Mouse (Mus musculus) heart, postnatal 36 days (tissue): Measurements from ENCODE around the gene Reg3d. TPM values are rescaled to one million over a fixed set of nuclear protein-coding genes. Genes with fewer than 3 reads are reported as not detected.
"Not testable (repeated sequence)": the region's sequence is repeated elsewhere in the genome, so short reads cannot be mapped to it uniquely, and the experiment has no call there.

Source experiments
- DNase-seq, 2 experiments: peaks; one replicate each; pipeline ENCODE4 v3.0.0; 2021 to 2022
- intact Hi-C: fragments of 180-260 bp; cut with DNase I; formaldehyde crosslinking; loops from one replicate; pipeline ENCODE4 v1.15.1; 2025
- total RNA-seq, 2 experiments: library from RNA; stranded (reverse); gene quantifications; 2 replicates each; pipeline ENCODE4 v1.2.3; 2021

Reg3d gene
- total RNA-seq = not detected

DNA sequence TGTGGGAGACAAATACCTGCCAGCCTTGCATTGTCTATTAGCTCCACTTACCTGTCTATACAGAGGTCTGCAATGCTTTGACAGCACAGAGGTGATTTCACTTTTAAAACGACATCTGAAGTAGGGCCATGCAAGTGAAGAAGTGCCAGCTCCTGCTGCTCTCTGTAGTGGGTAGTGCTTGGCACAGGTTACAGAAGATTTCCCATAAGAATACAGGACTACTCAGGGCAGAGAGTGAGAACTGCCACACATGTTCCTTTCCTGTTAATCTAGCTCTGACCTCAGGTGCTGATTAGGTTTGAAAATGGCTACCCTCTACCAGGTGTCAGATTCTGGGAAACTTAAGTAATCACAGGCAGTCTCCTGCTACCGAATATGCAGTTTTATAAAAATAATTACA, at the start of gene Reg3d:
Reg3d (minus strand) TSS at position 101 of the 400 bp plus-strand sequence.
- intact Hi-C loops = no loop called here
- DNase-seq = no peak

DNA sequence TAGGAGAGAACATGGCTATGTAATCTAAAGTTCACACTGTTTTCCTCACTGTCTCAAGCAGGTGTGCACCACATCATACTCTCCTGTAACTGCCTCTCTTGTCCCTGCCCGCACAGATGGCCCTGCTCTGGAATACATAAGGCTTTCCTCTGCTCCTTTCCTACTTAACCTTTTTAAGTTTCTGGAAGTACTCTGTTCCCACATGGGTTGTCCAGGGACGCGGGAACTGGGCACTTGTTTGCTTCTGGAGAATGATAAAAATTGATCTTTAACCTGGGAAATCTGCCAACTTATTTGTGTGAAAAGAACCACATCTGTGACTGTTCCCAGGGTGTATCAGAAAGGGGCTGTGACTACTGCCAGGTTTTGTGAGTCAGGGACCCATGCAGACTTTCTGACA, 46.8 kb upstream of the Reg3d start:
- DNase-seq = no peak
- intact Hi-C loops = no loop called here

DNA sequence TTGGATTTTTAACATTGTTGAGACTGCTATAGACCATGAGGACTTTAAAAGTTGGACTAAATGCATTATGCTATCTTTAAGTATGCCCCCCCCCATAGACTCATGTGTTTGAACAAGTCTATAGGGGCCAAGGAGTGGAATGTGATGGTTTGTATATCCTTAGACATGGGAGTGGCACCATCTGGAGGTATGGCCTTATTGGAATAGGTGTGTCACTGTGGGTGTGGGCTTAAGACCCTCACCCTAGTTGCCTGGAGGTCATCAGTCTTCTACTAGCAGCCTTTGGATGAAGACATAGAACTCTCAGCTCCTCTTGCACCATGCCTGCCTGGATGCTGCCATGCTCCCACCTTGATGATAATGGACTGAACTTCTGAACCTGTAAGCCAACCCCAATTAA, 43.7 kb upstream of the Reg3d start, which contains the start of gene Reg1:
Reg1 (plus strand) TSS at position 301 of the 400 bp plus-strand sequence.
- DNase-seq, intact Hi-C loops: not testable (repeated sequence)

- DNase-seq, intact Hi-C loops: not testable (repeated sequence)
Measured at GRCm38 (mm10) chr6:78395323-78395722, 16.7 kb upstream of the Reg3d start, which contains the start of gene Reg2. Gene Reg2 (plus strand): TSS chr6:78395623.

DNA sequence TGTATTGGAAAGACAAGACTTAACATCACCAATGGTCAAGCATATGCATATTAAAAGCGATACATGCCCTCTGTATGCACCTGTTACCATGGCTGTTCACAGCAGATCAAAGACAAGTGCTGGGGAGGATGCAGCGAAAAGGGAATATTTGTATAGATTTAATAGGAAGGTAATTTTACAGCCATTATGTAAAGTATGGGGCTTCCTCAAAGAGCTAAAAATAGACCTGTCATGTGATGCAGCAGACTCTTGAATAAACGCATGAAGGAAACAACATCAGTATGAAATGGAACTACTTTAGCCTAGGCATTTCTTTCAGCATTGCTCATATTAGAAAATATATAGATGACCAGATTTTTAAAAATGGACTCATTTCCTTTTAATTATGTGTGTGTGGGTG, 6.9 kb upstream of the Reg3d start:
- DNase-seq = no peak
- intact Hi-C loops = no loop called here

DNA sequence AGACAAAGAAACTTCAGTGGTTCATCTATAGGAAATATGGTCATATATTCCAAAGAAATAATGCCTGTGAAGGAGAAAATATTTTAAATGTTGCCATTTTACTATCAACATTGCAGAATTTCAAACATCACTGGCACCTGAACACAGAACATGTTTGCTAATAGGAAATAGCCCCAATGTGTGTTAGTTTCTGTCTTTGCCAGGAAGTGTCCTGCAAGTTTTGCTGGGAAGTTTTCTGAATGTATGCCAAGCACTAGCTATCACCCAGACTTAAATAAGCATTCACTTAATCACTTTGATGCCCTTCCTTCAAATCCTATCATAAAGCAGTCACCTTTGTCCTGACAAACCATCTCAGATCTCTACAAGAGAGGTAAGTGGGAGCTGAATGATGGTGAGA, 1.7 kb upstream of the Reg3d start, which contains the start of gene Reg3a:
Reg3a (plus strand) TSS at position 301 of the 400 bp plus-strand sequence.
- intact Hi-C loops = no loop called here

GRCm38 (mm10) chr6:78370357-78370756, 8.3 kb downstream of the Reg3d start, which contains the start of gene Reg3b:
Gene Reg3b (plus strand): TSS chr6:78370657.
- intact Hi-C loops = no loop called here
- no peak for DNase-seq

More for the DNA sequence above, 1.7 kb upstream of the Reg3d start, which contains the start of gene Reg3a:
- no peak for DNase-seq

DNA sequence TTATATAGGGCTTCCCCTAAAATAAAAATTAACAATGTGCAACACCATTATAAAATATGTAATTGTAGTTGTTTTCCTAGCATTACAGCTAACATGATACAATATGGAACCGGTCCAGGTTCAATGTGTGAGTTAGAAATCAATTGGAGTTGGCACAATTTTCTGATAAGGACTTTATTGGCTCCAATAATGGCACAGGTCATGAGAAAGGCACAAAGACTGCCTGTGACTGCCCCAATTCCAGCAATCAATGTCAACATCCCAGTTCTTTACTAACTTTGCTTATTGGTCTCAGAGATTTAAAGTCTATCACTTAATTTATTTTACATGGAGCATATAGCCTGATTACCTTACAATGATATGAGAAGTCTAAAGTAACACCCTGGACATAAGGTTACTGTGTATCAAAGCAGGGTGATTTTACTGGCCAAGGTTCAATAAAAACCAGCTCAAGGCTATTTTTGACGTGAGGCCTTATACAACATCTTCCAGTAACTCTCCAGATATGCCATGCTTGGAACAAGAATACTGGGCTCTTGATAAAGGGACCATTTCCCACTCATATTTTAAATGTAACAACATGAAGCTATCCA, 16.6 kb downstream of the Reg3d start:
- intact Hi-C loops = no loop called here
- no peak for DNase-seq

DNA sequence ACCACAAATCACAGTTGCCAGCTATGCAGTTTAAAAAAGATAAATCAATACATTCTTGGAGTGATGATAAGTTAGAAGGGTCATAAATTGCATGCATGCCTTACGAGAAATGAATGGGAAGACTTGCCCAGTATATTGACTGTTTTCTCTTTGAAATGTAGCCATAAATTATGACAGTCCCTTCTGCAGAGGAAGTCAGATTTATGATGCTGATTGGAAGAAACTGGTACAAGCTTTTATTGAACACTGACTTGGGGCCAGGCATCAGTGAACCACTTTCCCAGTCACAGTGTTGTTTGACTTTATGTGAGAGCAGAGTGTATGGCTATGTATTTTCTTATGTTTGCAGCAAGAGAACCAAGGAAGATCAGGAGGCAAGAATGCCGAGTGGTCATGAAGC, 37.0 kb downstream of the Reg3d start:
- intact Hi-C loops = no loop called here
- no peak for DNase-seq

GRCm38 (mm10) chr6:78340296-78340695, 38.4 kb downstream of the Reg3d start:
- DNase-seq = no peak
- intact Hi-C loops = no loop called here

DNA sequence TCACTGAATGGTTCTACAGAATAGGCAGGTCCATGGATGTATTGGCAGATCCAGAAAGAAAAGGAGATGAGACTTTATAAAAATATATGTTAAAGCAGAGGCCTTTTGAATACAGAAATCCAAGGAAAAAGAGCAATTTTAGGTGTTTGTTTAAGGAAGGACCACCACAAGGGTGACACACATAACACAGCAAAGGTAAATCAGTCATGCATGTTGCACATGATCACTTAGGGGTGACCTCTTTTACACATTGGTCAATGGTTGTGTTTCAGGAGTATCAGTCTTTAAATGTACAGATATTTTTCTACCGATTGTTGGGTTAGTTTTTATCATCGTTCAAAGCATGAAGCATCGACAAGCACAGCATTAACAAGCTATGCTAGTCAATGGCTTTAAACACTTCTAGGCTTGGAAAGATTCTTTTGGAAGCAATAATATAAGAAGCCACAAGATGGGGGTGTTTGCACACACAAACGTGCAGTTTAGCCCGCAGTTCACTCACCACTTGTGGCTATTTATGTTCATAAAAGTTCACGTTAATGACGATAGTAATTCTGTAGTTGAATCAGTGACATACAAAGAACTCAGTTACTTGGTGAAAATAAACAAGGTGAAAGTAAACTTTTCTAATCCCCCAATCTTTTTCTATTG, 46.6 kb downstream of the Reg3d start:
- DNase-seq = no peak
- intact Hi-C loops = no loop called here

DNA sequence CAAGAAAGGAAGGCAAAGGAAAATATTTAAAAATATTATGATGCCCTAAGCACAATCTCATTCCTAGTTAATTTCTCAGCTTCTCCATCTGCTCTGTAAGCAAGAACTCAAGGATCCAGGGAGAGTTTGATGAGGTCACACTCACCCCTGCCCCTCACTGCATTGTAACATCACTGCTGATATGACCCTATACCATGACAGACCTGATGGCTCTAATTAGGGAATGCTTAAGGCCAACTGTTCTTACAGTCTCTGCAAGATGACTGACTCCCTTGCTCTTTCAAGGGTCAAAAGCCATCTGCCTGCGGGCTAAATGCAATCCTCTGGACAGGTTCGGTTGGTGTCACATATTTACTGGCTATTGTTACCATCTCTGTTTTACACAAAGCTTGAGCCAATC, 49.5 kb downstream of the Reg3d start:
- no peak for DNase-seq
- intact Hi-C loops = no loop called here

DNA sequence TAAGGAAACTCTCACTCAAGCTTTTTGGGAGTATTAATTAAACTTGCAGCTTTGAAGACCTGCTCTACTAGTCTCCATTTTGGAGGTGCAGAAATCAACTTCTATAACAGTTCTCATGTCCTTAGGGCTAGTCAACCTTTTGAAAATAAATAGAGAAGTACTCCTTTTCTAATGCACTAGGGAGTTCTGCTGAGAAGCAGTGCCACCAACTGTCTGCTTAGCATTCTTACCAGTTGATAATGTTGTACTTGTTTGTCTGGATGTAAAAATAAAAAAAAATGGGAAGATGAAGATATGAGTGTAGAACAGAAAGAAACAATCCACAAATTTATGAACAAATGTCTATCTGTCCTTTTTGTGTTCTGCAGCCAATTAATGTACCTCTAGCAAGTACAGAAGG, 50.9 kb downstream of the Reg3d start:
- DNase-seq = no peak
- intact Hi-C loops = no loop called here

Other genes starting within 250 kb of the Reg3d start
- not detected for gene Reg3b, start 8.2 kb downstream of the Reg3d start, total RNA-seq
- not detected for gene Reg3a, start 1.8 kb upstream of the Reg3d start, total RNA-seq
- not detected for gene Reg2, start 16.8 kb upstream of the Reg3d start, total RNA-seq
- not detected for gene Reg1, start 43.8 kb upstream of the Reg3d start, total RNA-seq
- gene Reg3g, start 90.0 kb upstream of the Reg3d start, total RNA-seq = not detected